Mouse (Mus musculus) heart, embryonic 13.5 days (tissue): ENCODE measurements around the gene Ap1b1. TPM values are rescaled to one million over a fixed set of nuclear protein-coding genes. Genes with fewer than 3 reads are reported as not detected.

Source experiments
- ATAC-seq: fragments of 200-750 bp; cut with Nextera tagmentation; 2 replicates; pipeline ENCODE4 v1.8.0; 2017; ENCODE audit warnings: moderate TSS enrichment; ENCODE audit not compliant: insufficient number of reproducible peaks, low FRiP score, low TSS enrichment; ENCODE audit errors: extremely low read depth
- H3K27ac ChIP-seq: fragments of 300-500 bp; sonication (generic); replicated peaks from 2 replicates; pipeline ENCODE4 v1.5.1; 2015; ENCODE audit warnings: moderate library complexity, mild to moderate bottlenecking, inconsistent platforms
- H3K27me3 ChIP-seq: fragments of 300-500 bp; sonication (generic); replicated peaks from 2 replicates; pipeline ENCODE4 v1.6.1; 2015; ENCODE audit warnings: mild to moderate bottlenecking, inconsistent platforms
- H3K36me3 ChIP-seq: fragments of 300-500 bp; sonication (generic); 2 replicates; pipeline ENCODE4 v1.6.1; 2015; ENCODE audit warnings: mild to moderate bottlenecking, inconsistent platforms
- H3K4me1 ChIP-seq: fragments of 300-500 bp; sonication (generic); 2 replicates; pipeline ENCODE4 v1.6.1; 2015; ENCODE audit warnings: inconsistent platforms
- H3K4me2 ChIP-seq: fragments of 300-500 bp; sonication (generic); 2 replicates; pipeline ENCODE4 v1.6.1; 2015; ENCODE audit warnings: inconsistent platforms, mild to moderate bottlenecking, moderate library complexity
- H3K4me3 ChIP-seq: fragments of 300-500 bp; sonication (generic); 2 replicates; pipeline ENCODE4 v1.5.1; 2015; ENCODE audit warnings: moderate library complexity, mild to moderate bottlenecking, inconsistent platforms
- H3K9ac ChIP-seq: fragments of 300-500 bp; sonication (generic); 2 replicates; pipeline ENCODE4 v1.6.1; 2015; ENCODE audit warnings: inconsistent platforms, mild to moderate bottlenecking, moderate library complexity
- H3K9me3 ChIP-seq: fragments of 300-500 bp; sonication (generic); 2 replicates; pipeline ENCODE4 v1.6.1; 2016; ENCODE audit warnings: inconsistent platforms
- WGBS: fragments of 180-500 bp; shearing (Covaris S2); methylation state at CpG from one replicate; pipeline ENCODE4 v1.1.7; 2015; ENCODE audit warnings: mixed read lengths; 5-methylcytosine and 5-hydroxymethylcytosine counted together
- polyA plus RNA-seq: library from polyadenylated mRNA; unstranded; fragments of >200 nt; fragmentation: Nextera tagmentation; extraction: Ambion mirVana; gene quantifications from 2 replicates; pipeline ENCODE4 v1.2.1, GENCODE M21; 2015

Gene Ap1b1
- polyA plus RNA-seq, 1 experiment from 2014 or later = 41.2 TPM

GRCm38 (mm10) chr11:4966888-4967287, 19.7 kb upstream of the Ap1b1 start:
- Histone ChIP-seq H3K4me3 (no peak overlapping the region), H3K36me3 (no peaks in the 10 kb centered on the region), H3K4me2 (no peak overlapping the region), H3K27me3 (no peaks in the 10 kb centered on the region), H3K9me3 (no peaks in the 10 kb centered on the region), H3K9ac (no peak overlapping the region), H3K4me1 (peaks cover 18% of the 10 kb centered on the region), H3K27ac (no peak overlapping the region)
- ATAC-seq = no peak
- 59% methylated on average over 5 of the region's 5 CpGs for WGBS

- 38% methylated on average over 2 of the region's 2 CpGs for WGBS
- Histone ChIP-seq H3K4me1 (peaks cover 18% of the 10 kb centered on the region), H3K27ac (no peak overlapping the region), H3K4me3 (no peak overlapping the region), H3K9ac (0 out of 2 replicates have a peak overlapping the region, but pooled peaks have one; percentile 28), H3K27me3 (0 out of 2 replicates have a peak, but pooled peaks cover 1% of the 10 kb centered on the region), H3K9me3 (no peaks in the 10 kb centered on the region), H3K4me2 (no peak overlapping the region), H3K36me3 (no peaks in the 10 kb centered on the region)
- ATAC-seq = no peak
These were observed 19.1 kb upstream of the Ap1b1 start for GRCm38 (mm10) chr11:4967549-4967948.

- no peak overlapping the region for H3K4me3 ChIP-seq
These were observed 18.2 kb upstream of the Ap1b1 start for GRCm38 (mm10) chr11:4968376-4968775.

GRCm38 (mm10) chr11:4972967-4973870, 13.4 kb upstream of the Ap1b1 start:
- 0 out of 2 replicates have a peak, but pooled peaks cover 12% of the 10 kb centered on the region for H3K27me3 ChIP-seq
- no peak overlapping the region for H3K4me3 ChIP-seq
- H3K9me3 ChIP-seq = no peaks in the 10 kb centered on the region
- peak overlapping the region; percentile 17; the same call in 1 of the 2 replicates for H3K27ac ChIP-seq
- no peaks in the 10 kb centered on the region for H3K36me3 ChIP-seq
- ATAC-seq = no peak
- 56% methylated on average over 13 of the region's 13 CpGs for WGBS
- H3K4me1 ChIP-seq = peaks cover 12% of the 10 kb centered on the region; the same call in 1 of the 2 replicates
- H3K4me2 ChIP-seq = no peak overlapping the region
- H3K9ac ChIP-seq = no peak overlapping the region

More at GRCm38 (mm10) chr11:4968376-4968775, 18.2 kb upstream of the Ap1b1 start:
- ATAC-seq = no peak
- Histone ChIP-seq H3K9ac (peak overlapping the region; percentile 28; the same call in 1 of the 2 replicates), H3K27me3 (0 out of 2 replicates have a peak, but pooled peaks cover 4% of the 10 kb centered on the region), H3K36me3 (no peaks in the 10 kb centered on the region), H3K4me2 (no peak overlapping the region), H3K9me3 (no peaks in the 10 kb centered on the region), H3K27ac (no peak overlapping the region), H3K4me1 (peaks cover 18% of the 10 kb centered on the region)
- 68% methylated on average over 10 of the region's 10 CpGs for WGBS

- ATAC-seq = no peak
- H3K27ac ChIP-seq = peak overlapping the region; percentile 17
- no peak overlapping the region for H3K4me3 ChIP-seq
- H3K4me2 ChIP-seq = no peak overlapping the region
- no peak overlapping the region for H3K9ac ChIP-seq
- H3K4me1 ChIP-seq = peaks cover 7% of the 10 kb centered on the region; the same call in 1 of the 2 replicates
- 62% methylated on average over 2 of the region's 2 CpGs for WGBS
- 0 out of 2 replicates have a peak, but pooled peaks cover 12% of the 10 kb centered on the region for H3K27me3 ChIP-seq
- no peaks in the 10 kb centered on the region for H3K9me3 ChIP-seq
- H3K36me3 ChIP-seq = no peaks in the 10 kb centered on the region
These were observed 12.8 kb upstream of the Ap1b1 start for GRCm38 (mm10) chr11:4973871-4974256.

GRCm38 (mm10) chr11:4974376-4975122, 12.1 kb upstream of the Ap1b1 start:
- WGBS = 68% methylated on average over 11 of the region's 11 CpGs
- ATAC-seq = no peak
- peaks cover 7% of the 10 kb centered on the region; the same call in 1 of the 2 replicates for H3K4me1 ChIP-seq
- H3K9ac ChIP-seq = no peak overlapping the region
- no peaks in the 10 kb centered on the region for H3K36me3 ChIP-seq
- H3K4me2 ChIP-seq = no peak overlapping the region
- H3K9me3 ChIP-seq = no peaks in the 10 kb centered on the region
- H3K4me3 ChIP-seq = no peak overlapping the region
- H3K27me3 ChIP-seq = 0 out of 2 replicates have a peak, but pooled peaks cover 12% of the 10 kb centered on the region
- peak overlapping the region; percentile 69 for H3K27ac ChIP-seq

- H3K4me2 ChIP-seq = peak overlapping the region; percentile 44
- H3K36me3 ChIP-seq = no peaks in the 10 kb centered on the region
- no peak overlapping the region for H3K27ac ChIP-seq
- H3K4me3 ChIP-seq = no peak overlapping the region
- peaks cover 7% of the 10 kb centered on the region; the same call in 1 of the 2 replicates for H3K4me1 ChIP-seq
- no peak overlapping the region for H3K9ac ChIP-seq
- no peak for ATAC-seq
- no peaks in the 10 kb centered on the region for H3K9me3 ChIP-seq
- WGBS = 6% methylated on average over 14 of the region's 14 CpGs
- H3K27me3 ChIP-seq = 0 out of 2 replicates have a peak, but pooled peaks cover 12% of the 10 kb centered on the region
These were observed 11.0 kb upstream of the Ap1b1 start for GRCm38 (mm10) chr11:4975623-4976022.

- ATAC-seq = no peak
- no peaks in the 10 kb centered on the region for H3K36me3 ChIP-seq
- H3K9me3 ChIP-seq = no peaks in the 10 kb centered on the region
- peaks cover 22% of the 10 kb centered on the region for H3K4me1 ChIP-seq
- 33% methylated on average over 3 of the region's 3 CpGs for WGBS
- no peak overlapping the region for H3K27ac ChIP-seq
- H3K27me3 ChIP-seq = no peaks in the 10 kb centered on the region
- no peak overlapping the region for H3K4me3 ChIP-seq
- H3K4me2 ChIP-seq = no peak overlapping the region
- no peak overlapping the region for H3K9ac ChIP-seq
These were observed 3.6 kb upstream of the Ap1b1 start for GRCm38 (mm10) chr11:4983010-4983409.

- Histone ChIP-seq H3K4me1 (peaks cover 27% of the 10 kb centered on the region), H3K27me3 (no peaks in the 10 kb centered on the region), H3K4me3 (no peak overlapping the region), H3K9ac (no peak overlapping the region), H3K4me2 (no peak overlapping the region), H3K36me3 (no peaks in the 10 kb centered on the region), H3K27ac (no peak overlapping the region), H3K9me3 (no peaks in the 10 kb centered on the region)
- 54% methylated on average over 2 of the region's 2 CpGs for WGBS
- ATAC-seq = no peak
These were observed 3.1 kb upstream of the Ap1b1 start for GRCm38 (mm10) chr11:4983538-4983937.

- peak overlapping the region; percentile 51; the same call in 1 of the 2 replicates for H3K9ac ChIP-seq
- WGBS = 3% methylated on average over 5 of the region's 5 CpGs
These were observed 2.4 kb upstream of the Ap1b1 start for GRCm38 (mm10) chr11:4984249-4984648.

GRCm38 (mm10) chr11:4984799-4985198, 1.8 kb upstream of the Ap1b1 start:
- no peak for ATAC-seq
- no peak overlapping the region for H3K9ac ChIP-seq
- peaks cover 38% of the 10 kb centered on the region for H3K4me1 ChIP-seq
- peaks cover 2% of the 10 kb centered on the region; the same call in 1 of the 2 replicates for H3K36me3 ChIP-seq
- no peaks in the 10 kb centered on the region for H3K27me3 ChIP-seq
- 65% methylated on average over 3 of the region's 3 CpGs for WGBS
- H3K9me3 ChIP-seq = no peaks in the 10 kb centered on the region
- no peak overlapping the region for H3K4me3 ChIP-seq
- H3K27ac ChIP-seq = peak overlapping the region; percentile 41
- no peak overlapping the region for H3K4me2 ChIP-seq

More at GRCm38 (mm10) chr11:4984249-4984648, 2.4 kb upstream of the Ap1b1 start:
- Histone ChIP-seq H3K27ac (0 out of 2 replicates have a peak overlapping the region, but pooled peaks have one; percentile 41), H3K4me3 (no peak overlapping the region; the same call in 1 of the 2 replicates), H3K4me1 (peaks cover 34% of the 10 kb centered on the region), H3K36me3 (no peaks in the 10 kb centered on the region), H3K4me2 (peak overlapping the region; percentile 51), H3K9me3 (no peaks in the 10 kb centered on the region), H3K27me3 (no peaks in the 10 kb centered on the region)
- no peak for ATAC-seq
